Mouse (Mus musculus): ENCODE data around the gene Pias1. TPM values are rescaled to one million over a fixed set of nuclear protein-coding genes. Genes with fewer than 3 reads are reported as not detected.

Gene Pias1
- polyA plus RNA-seq, 1 experiment from 2014 or later, result 74.4 TPM

GRCm38 (mm10) chr9:62834906-62835305 is 152.8 kb downstream of the Pias1 start:
- no peak for ATAC-seq (ENCODE audit: insufficient read depth)
- DNase-seq, result no peak
- WGBS, result 43% methylated on average over 5 of the region's 5 CpGs
- Histone ChIP-seq H3K9me3 (ENCODE audit: low read depth, low read length) (no peaks in the 10 kb centered on the region), H3K27me3 (ENCODE audit: insufficient read depth, low read length) (no peaks in the 10 kb centered on the region), H3K9ac (no peak overlapping the region), H3K4me1 (ENCODE audit: insufficient read depth) (0 out of 2 replicates have a peak, but pooled peaks cover 2% of the 10 kb centered on the region), H3K4me2 (no peak overlapping the region), H3K27ac (ENCODE audit: low read depth) (no peak overlapping the region), H3K36me3 (ENCODE audit: insufficient read depth) (no peaks in the 10 kb centered on the region), H3K4me3 (ENCODE audit: low read depth, low read length) (no peak overlapping the region)
- TF ChIP-seq CTCF (IDR thresholded peaks at IDR 0.05; ENCODE audit: low read depth), result no peak

DNA sequence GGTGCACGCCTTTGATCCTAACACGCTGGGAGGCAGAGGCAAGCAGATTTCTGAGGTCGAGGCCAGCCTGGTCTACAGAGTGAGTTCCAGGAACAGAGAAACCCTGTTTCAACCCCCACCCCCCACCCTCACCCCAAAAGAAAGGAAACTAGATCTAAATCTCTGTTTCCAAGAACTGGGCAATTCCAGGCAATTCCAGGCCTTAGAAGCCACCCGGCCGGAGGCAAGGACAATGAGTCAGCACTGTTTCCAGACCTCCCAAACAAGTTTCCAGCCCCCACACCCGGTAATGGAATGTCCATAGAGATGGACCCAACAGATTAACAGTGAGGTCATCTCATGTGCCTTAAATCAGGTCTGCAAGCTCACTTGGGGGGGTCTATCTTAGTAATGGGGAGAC is 157.8 kb downstream of the Pias1 start:
- H3K9me3 ChIP-seq (ENCODE audit: low read depth, low read length), result no peaks in the 10 kb centered on the region
- no peak for TF ChIP-seq CTCF (IDR thresholded peaks at IDR 0.05; ENCODE audit: low read depth)
- ATAC-seq (ENCODE audit: insufficient read depth), result no peak
- H3K36me3 ChIP-seq (ENCODE audit: insufficient read depth), result no peaks in the 10 kb centered on the region
- DNase-seq, result no peak
- no peak overlapping the region for H3K9ac ChIP-seq
- H3K27me3 ChIP-seq (ENCODE audit: insufficient read depth, low read length), result no peaks in the 10 kb centered on the region
- no peak overlapping the region for H3K27ac ChIP-seq (ENCODE audit: low read depth)
- H3K4me2 ChIP-seq, result no peak overlapping the region
- H3K4me3 ChIP-seq (ENCODE audit: low read depth, low read length), result no peak overlapping the region
- 81% methylated on average over 6 of the region's 6 CpGs for WGBS
- H3K4me1 ChIP-seq (ENCODE audit: insufficient read depth), result peaks cover 12% of the 10 kb centered on the region

DNA sequence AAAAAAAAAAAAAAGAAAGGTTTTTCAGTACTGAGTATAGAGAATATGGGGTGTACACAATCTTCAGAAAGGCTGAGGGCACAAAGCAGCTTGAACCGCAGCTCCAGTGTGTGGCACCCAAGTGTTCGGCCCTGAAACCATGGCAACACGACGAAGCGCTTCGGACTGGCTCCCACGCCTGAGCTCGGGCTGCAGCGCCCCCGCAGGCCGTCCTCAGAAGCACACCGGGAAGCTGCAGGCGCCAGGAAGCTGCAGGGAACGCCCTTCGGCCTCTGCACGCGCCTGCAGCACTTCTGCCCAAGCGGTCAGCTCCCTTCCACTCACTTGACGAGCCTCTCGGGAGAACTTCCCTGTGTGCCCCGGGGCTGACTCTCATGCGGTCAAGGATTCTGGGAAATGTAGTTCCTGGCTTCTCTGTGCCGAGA is 159.1 kb downstream of the Pias1 start:
- Histone ChIP-seq H3K4me1 (ENCODE audit: insufficient read depth) (peaks cover 12% of the 10 kb centered on the region), H3K36me3 (ENCODE audit: insufficient read depth) (no peaks in the 10 kb centered on the region), H3K4me2 (peak overlapping the region; percentile 65), H3K27me3 (ENCODE audit: insufficient read depth, low read length) (no peaks in the 10 kb centered on the region), H3K4me3 (ENCODE audit: low read depth, low read length) (peak overlapping the region; percentile 23), H3K9me3 (ENCODE audit: low read depth, low read length) (no peaks in the 10 kb centered on the region), H3K27ac (ENCODE audit: low read depth) (peak overlapping the region; percentile 64; the same call in 1 of the 2 replicates), H3K9ac (no peak overlapping the region)
- DNase-seq (peak; percentile 98), ATAC-seq (ENCODE audit: insufficient read depth) (peak; percentile 94)
- TF ChIP-seq CTCF (IDR thresholded peaks at IDR 0.05; ENCODE audit: low read depth), result peak; percentile 98
- 0% methylated on average over 23 of the region's 23 CpGs for WGBS

Other genes starting within 250 kb of the Pias1 start
- gene Fem1b, start 176.0 kb downstream of the Pias1 start, polyA plus RNA-seq (2014; fragmentation: Nextera tagmentation; extraction: Ambion mirVana), result 37.1 and 37.6 TPM in 2 replicates
- gene Cln6, start 149.1 kb downstream of the Pias1 start, polyA plus RNA-seq (2014; fragmentation: Nextera tagmentation; extraction: Ambion mirVana), result 27.3 and 27.7 TPM in 2 replicates
- gene Calml4, start 129.8 kb downstream of the Pias1 start, polyA plus RNA-seq (2014; fragmentation: Nextera tagmentation; extraction: Ambion mirVana), result 11.6 and 13.4 TPM in 2 replicates
- not detected in 2 replicates for gene Skor1, start 161.0 kb upstream of the Pias1 start, polyA plus RNA-seq (2014; fragmentation: Nextera tagmentation; extraction: Ambion mirVana)

Data from lung, embryonic 14.5 days (tissue).